8 mouse cellular contexts compared by ENCODE assay signal in the genomic region with DNA sequence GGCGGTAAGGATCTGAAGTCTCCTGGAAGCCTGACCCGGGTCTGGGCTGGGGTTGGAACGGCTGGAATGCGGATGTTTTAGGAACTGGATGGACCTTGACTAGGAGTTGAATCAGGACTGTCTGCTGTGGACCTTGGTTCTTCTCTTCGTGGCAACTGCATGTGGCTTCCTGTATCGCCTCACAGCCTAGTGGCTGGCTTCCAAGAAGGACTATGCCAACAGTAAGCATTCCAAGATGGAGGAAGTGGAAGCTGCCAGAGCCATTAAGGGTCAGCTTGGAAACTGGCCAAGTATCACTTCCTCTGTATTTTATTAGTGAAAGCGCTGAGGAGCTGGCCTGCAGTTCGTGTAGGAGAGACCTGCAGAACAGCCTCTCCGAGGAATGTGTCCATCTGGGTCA.
A peak's percentile ranks its signal among the peaks of the same experiment; 100 is the strongest.
DNase-seq lines count a peak whose midpoint lies in the region; ATAC-seq and TF ChIP-seq lines count a peak whose summit lies in the region.

No protein-coding gene starts in this region.

- no peaks in the 10 kb centered on the region for H3K36me3 ChIP-seq in midbrain, postnatal 0 days (ENCODE audit: insufficient read depth, low read length)
- H3K36me3 ChIP-seq in midbrain, embryonic 16.5 days (ENCODE audit: control insufficient read depth, insufficient read depth, low read length) = no peaks in the 10 kb centered on the region
- H3K36me3 ChIP-seq in hindbrain, postnatal 0 days (ENCODE audit: insufficient read depth, low read length) = no peaks in the 10 kb centered on the region
- H3K36me3 ChIP-seq in liver, embryonic 13.5 days = no peaks in the 10 kb centered on the region
- H3K36me3 ChIP-seq in stomach, embryonic 15.5 days = no peaks in the 10 kb centered on the region
- H3K36me3 ChIP-seq in thymus, adult 2 months (ENCODE audit: control insufficient read depth, insufficient read depth, low read length) = no peaks in the 10 kb centered on the region

- DNase-seq in midbrain, postnatal 0 days (ENCODE audit: low spot score) = peak; percentile 75
- peak; percentile 71 for DNase-seq in adrenal gland, adult 8-10 months
- DNase-seq in forelimb bud, embryonic 11.5 days (ENCODE audit: low read depth, low spot score) = peak; percentile 41
- DNase-seq in hindbrain, postnatal 0 days (ENCODE audit: low spot score) = peak; percentile 79
- no peak for DNase-seq in liver, embryonic 13.5 days
- DNase-seq in thymus, adult 2 months = no peak

- ATAC-seq in midbrain, postnatal 0 days (ENCODE audit: low FRiP score) = no peak
- ATAC-seq in midbrain, embryonic 16.5 days = no peak
- no peak for ATAC-seq in hindbrain, postnatal 0 days
- 0 out of 2 replicates have a peak, but pooled peaks have one; percentile 15 for ATAC-seq in liver, embryonic 13.5 days (ENCODE audit: low read depth)
- peak; percentile 19; the same call in 1 of the 2 replicates for ATAC-seq in stomach, embryonic 15.5 days (ENCODE audit: insufficient read depth, low FRiP score, low read depth)

- TF ChIP-seq POLR2A in thymus, adult 2 months (IDR thresholded peaks at IDR 0.05; ENCODE audit: control insufficient read depth, extremely low read depth, insufficient read depth, low read length, poor library complexity) = no peak

- no peak overlapping the region for H3K4me3 ChIP-seq in midbrain, postnatal 0 days (ENCODE audit: low read depth, low read length)
- H3K4me3 ChIP-seq in midbrain, embryonic 16.5 days (ENCODE audit: low read depth, low read length) = no peak overlapping the region
- no peak overlapping the region for H3K4me3 ChIP-seq in hindbrain, postnatal 0 days (ENCODE audit: low read length)
- H3K4me3 ChIP-seq in liver, embryonic 13.5 days (replicated peaks) = no peak overlapping the region
- no peak overlapping the region for H3K4me3 ChIP-seq in stomach, embryonic 15.5 days (replicated peaks)
- H3K4me3 ChIP-seq in thymus, adult 2 months (ENCODE audit: control insufficient read depth, insufficient read depth, low read length) = no peak overlapping the region

- peaks cover 4% of the 10 kb centered on the region; the same call in 1 of the 2 replicates for H3K4me1 ChIP-seq in midbrain, postnatal 0 days (ENCODE audit: insufficient read depth, low read length)
- peaks cover 3% of the 10 kb centered on the region for H3K4me1 ChIP-seq in midbrain, embryonic 16.5 days (ENCODE audit: control insufficient read depth, insufficient read depth, low read length)
- H3K4me1 ChIP-seq in hindbrain, postnatal 0 days (ENCODE audit: insufficient read depth, low read length) = peaks cover 9% of the 10 kb centered on the region; the same call in 1 of the 2 replicates
- H3K4me1 ChIP-seq in liver, embryonic 13.5 days (replicated peaks) = peaks cover 15% of the 10 kb centered on the region; the same call in 1 of the 2 replicates
- peaks cover 10% of the 10 kb centered on the region for H3K4me1 ChIP-seq in stomach, embryonic 15.5 days
- H3K4me1 ChIP-seq in thymus, adult 2 months (replicated peaks; ENCODE audit: control insufficient read depth, insufficient read depth, low read length) = no peaks in the 10 kb centered on the region

- H3K4me2 ChIP-seq in midbrain, postnatal 0 days (ENCODE audit: low read depth, low read length, poor library complexity, severe bottlenecking) = no peak overlapping the region
- no peak overlapping the region for H3K4me2 ChIP-seq in midbrain, embryonic 16.5 days (ENCODE audit: low read length)
- H3K4me2 ChIP-seq in hindbrain, postnatal 0 days (ENCODE audit: low read depth, low read length) = no peak overlapping the region
- no peak overlapping the region for H3K4me2 ChIP-seq in liver, embryonic 13.5 days
- H3K4me2 ChIP-seq in stomach, embryonic 15.5 days = no peak overlapping the region

- WGBS in midbrain, postnatal 0 days = 73% methylated on average over 9 of the region's 9 CpGs
- 76% methylated on average over 9 of the region's 9 CpGs for WGBS in midbrain, embryonic 16.5 days
- 54% methylated on average over 9 of the region's 9 CpGs for WGBS in hindbrain, postnatal 0 days
- 54% methylated on average over 9 of the region's 9 CpGs for WGBS in liver, embryonic 13.5 days (ENCODE audit: insufficient replicate concordance)
- 46% methylated on average over 9 of the region's 9 CpGs for WGBS in stomach, embryonic 15.5 days
- 61% methylated on average over 9 of the region's 9 CpGs for WGBS in thymus, adult 2 months

- H3K9me3 ChIP-seq in midbrain, postnatal 0 days (ENCODE audit: low read length) = no peaks in the 10 kb centered on the region
- H3K9me3 ChIP-seq in midbrain, embryonic 16.5 days (replicated peaks; ENCODE audit: control insufficient read depth, low read length, poor library complexity, severe bottlenecking) = no peaks in the 10 kb centered on the region
- H3K9me3 ChIP-seq in hindbrain, postnatal 0 days (ENCODE audit: low read length) = no peaks in the 10 kb centered on the region
- H3K9me3 ChIP-seq in liver, embryonic 13.5 days (replicated peaks) = no peaks in the 10 kb centered on the region
- no peaks in the 10 kb centered on the region for H3K9me3 ChIP-seq in stomach, embryonic 15.5 days

- no peaks in the 10 kb centered on the region for H3K27me3 ChIP-seq in midbrain, postnatal 0 days (ENCODE audit: insufficient read depth, low read length)
- no peaks in the 10 kb centered on the region for H3K27me3 ChIP-seq in midbrain, embryonic 16.5 days (ENCODE audit: control insufficient read depth, insufficient read depth, low read depth, low read length)
- H3K27me3 ChIP-seq in hindbrain, postnatal 0 days (ENCODE audit: insufficient read depth, low read length) = no peaks in the 10 kb centered on the region
- peaks cover 8% of the 10 kb centered on the region; the same call in 1 of the 2 replicates for H3K27me3 ChIP-seq in liver, embryonic 13.5 days
- H3K27me3 ChIP-seq in stomach, embryonic 15.5 days (replicated peaks) = no peaks in the 10 kb centered on the region
- H3K27me3 ChIP-seq in thymus, adult 2 months (ENCODE audit: control insufficient read depth, insufficient read depth, low read length) = no peaks in the 10 kb centered on the region

- TF ChIP-seq CTCF in midbrain, postnatal 0 days (IDR thresholded peaks at IDR 0.05) = no peak
- TF ChIP-seq CTCF in hindbrain, postnatal 0 days (IDR thresholded peaks at IDR 0.05; ENCODE audit: low read depth) = no peak
- no peak for TF ChIP-seq CTCF in thymus, adult 2 months (IDR thresholded peaks at IDR 0.05; ENCODE audit: borderline replicate concordance, control insufficient read depth, extremely low read depth, insufficient read depth, low read length, poor library complexity)

- no peak overlapping the region for H3K27ac ChIP-seq in midbrain, postnatal 0 days (ENCODE audit: low read depth, low read length)
- no peak overlapping the region for H3K27ac ChIP-seq in midbrain, embryonic 16.5 days (ENCODE audit: low read length)
- peak overlapping the region; percentile 36; the same call in 1 of the 2 replicates for H3K27ac ChIP-seq in hindbrain, postnatal 0 days
- H3K27ac ChIP-seq in liver, embryonic 13.5 days = no peak overlapping the region
- peak overlapping the region; percentile 46 for H3K27ac ChIP-seq in stomach, embryonic 15.5 days
- no peak overlapping the region for H3K27ac ChIP-seq in thymus, adult 2 months (ENCODE audit: control insufficient read depth, insufficient read depth, low read length)

- no peak overlapping the region for H3K9ac ChIP-seq in midbrain, postnatal 0 days (replicated peaks; ENCODE audit: low read length, poor library complexity, severe bottlenecking)
- H3K9ac ChIP-seq in midbrain, embryonic 16.5 days (ENCODE audit: low read depth, low read length) = no peak overlapping the region
- no peak overlapping the region for H3K9ac ChIP-seq in hindbrain, postnatal 0 days (replicated peaks; ENCODE audit: low read length)
- H3K9ac ChIP-seq in liver, embryonic 13.5 days = no peak overlapping the region
- H3K9ac ChIP-seq in stomach, embryonic 15.5 days = no peak overlapping the region

Comparison
In these comparisons a context has a peak if more than half of its experiments do, and no peak if none do; other contexts are left out.
1. ATAC-seq: peak in liver, embryonic 13.5 days (single experiment) and stomach, embryonic 15.5 days (single experiment); none in midbrain, postnatal 0 days (single experiment), midbrain, embryonic 16.5 days (single experiment) and hindbrain, postnatal 0 days (single experiment).
2. DNase-seq: peak in midbrain, postnatal 0 days (single experiment), adrenal gland, adult 8-10 months (single experiment), forelimb bud, embryonic 11.5 days (single experiment) and hindbrain, postnatal 0 days (single experiment); none in liver, embryonic 13.5 days (single experiment) and thymus, adult 2 months (single experiment).
3. H3K27ac ChIP-seq: peak in hindbrain, postnatal 0 days (single experiment) and stomach, embryonic 15.5 days (single experiment); none in midbrain, postnatal 0 days (single experiment), midbrain, embryonic 16.5 days (single experiment), liver, embryonic 13.5 days (single experiment) and thymus, adult 2 months (single experiment).